Mouse (Mus musculus): ENCODE results near the gene Syn3. TPM values are rescaled to one million over a fixed set of nuclear protein-coding genes. Genes with fewer than 3 reads are reported as not detected.

Gene Syn3
- total and polyA plus RNA-seq, 2 experiments from 2014 or later, result 22.0 to 67.0 TPM

DNA sequence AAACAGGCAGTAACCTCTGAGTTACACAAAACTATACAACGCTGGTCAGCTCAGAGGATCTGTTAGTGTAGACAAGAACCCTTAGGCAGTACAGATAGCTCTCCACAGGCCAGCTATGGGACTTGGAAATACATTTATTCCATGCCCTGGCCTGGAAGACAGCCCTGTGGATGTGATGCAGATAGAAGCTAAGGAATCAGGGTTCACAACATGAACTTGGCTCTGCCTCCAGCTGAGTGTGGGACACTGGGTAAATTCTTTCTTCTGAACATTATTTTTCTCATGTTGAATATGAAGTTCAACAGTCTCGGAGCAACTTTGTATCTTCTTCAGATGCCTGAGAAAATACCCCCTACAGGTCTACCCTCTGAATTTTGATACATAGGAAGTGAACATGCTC lies 201.4 kb downstream of the Syn3 start:
- H3K27me3 ChIP-seq (ENCODE audit: insufficient read depth, low read length), result no peaks in the 10 kb centered on the region; the same call in 1 of the 2 replicates
- H3K36me3 ChIP-seq (ENCODE audit: insufficient read depth, low read length), result no peaks in the 10 kb centered on the region
- H3K9me3 ChIP-seq (ENCODE audit: low read length), result no peaks in the 10 kb centered on the region
- peaks cover 8% of the 10 kb centered on the region; the same call in 1 of the 2 replicates for H3K4me1 ChIP-seq (ENCODE audit: insufficient read depth, low read length)
- DNase-seq (ENCODE audit: low spot score) (no peak), ATAC-seq (ENCODE audit: low FRiP score) (no peak)
- H3K4me2 ChIP-seq (ENCODE audit: low read depth, low read length, poor library complexity, severe bottlenecking), result no peak overlapping the region
- H3K9ac ChIP-seq (replicated peaks; ENCODE audit: low read length, poor library complexity, severe bottlenecking), result no peak overlapping the region
- no peak overlapping the region for H3K27ac ChIP-seq (ENCODE audit: low read depth, low read length)
- H3K4me3 ChIP-seq (ENCODE audit: low read depth, low read length), result no peak overlapping the region
- TF ChIP-seq CTCF (IDR thresholded peaks at IDR 0.05), result no peak
- 88% methylated on average over 2 of the region's 2 CpGs for WGBS

DNA sequence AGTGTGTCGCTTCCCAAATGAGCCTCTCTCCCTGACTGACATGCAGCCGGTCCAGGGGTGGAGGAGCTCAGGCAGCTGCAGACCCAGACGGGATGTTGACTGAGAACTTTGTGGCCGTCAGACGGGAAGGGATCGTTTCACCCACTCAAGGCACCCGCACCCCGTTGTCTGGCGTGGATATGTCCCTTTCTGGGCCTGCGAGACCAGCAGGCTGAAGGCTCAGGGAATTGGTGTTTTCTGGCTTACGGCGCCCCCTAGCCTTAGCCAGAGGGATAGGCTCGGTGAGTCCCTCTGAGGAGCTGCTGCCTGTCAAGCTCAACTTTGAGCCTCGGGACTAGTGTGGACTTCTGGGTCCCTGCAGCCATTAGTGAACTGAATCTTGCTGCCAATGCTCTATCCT lies 202.6 kb downstream of the Syn3 start:
- peak; percentile 77 for DNase-seq (ENCODE audit: low spot score)
- H3K9me3 ChIP-seq (ENCODE audit: low read length), result no peaks in the 10 kb centered on the region
- no peaks in the 10 kb centered on the region; the same call in 1 of the 2 replicates for H3K27me3 ChIP-seq (ENCODE audit: insufficient read depth, low read length)
- H3K9ac ChIP-seq (replicated peaks; ENCODE audit: low read length, poor library complexity, severe bottlenecking), result no peak overlapping the region
- WGBS, result 7% methylated on average over 14 of the region's 14 CpGs
- peaks cover 8% of the 10 kb centered on the region; the same call in 1 of the 2 replicates for H3K4me1 ChIP-seq (ENCODE audit: insufficient read depth, low read length)
- no peak overlapping the region for H3K4me2 ChIP-seq (ENCODE audit: low read depth, low read length, poor library complexity, severe bottlenecking)
- H3K27ac ChIP-seq (ENCODE audit: low read depth, low read length), result no peak overlapping the region
- TF ChIP-seq CTCF (IDR thresholded peaks at IDR 0.05), result peak; percentile 88
- no peaks in the 10 kb centered on the region for H3K36me3 ChIP-seq (ENCODE audit: insufficient read depth, low read length)
- ATAC-seq (ENCODE audit: low FRiP score), result peak; percentile 71
- no peak overlapping the region for H3K4me3 ChIP-seq (ENCODE audit: low read depth, low read length)

DNA sequence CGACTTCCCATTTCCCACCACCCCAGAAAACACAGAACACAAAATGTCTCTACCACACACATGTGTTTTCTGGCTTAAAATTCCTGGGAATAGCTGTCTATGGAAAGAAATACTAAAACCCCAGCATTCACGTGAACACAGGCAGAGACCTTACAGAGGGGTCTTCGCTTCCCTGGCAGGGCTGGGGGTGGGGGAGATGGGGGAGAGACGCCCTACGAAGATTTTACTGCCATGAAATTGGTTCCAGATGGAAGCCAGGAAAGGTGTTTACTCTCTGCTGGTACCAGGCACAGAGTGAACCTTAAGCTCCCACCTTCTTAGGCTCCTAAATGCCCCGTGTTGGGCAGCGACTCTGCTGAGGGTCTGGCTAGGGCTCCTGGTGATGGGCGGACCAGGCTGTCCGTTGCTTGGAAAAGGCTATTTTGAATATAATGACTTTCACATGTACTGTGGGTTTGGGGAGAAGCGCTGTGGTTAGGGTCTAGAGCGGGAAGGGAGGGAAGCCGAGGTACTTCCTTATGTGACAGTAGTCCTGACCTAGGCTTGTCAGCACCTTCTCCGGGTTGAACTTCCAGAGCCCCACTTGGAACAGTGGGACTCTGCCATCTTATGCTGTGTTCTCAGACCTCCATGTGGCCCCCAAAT lies 203.1 kb downstream of the Syn3 start:
- H3K9ac ChIP-seq (replicated peaks; ENCODE audit: low read length, poor library complexity, severe bottlenecking), result no peak overlapping the region
- H3K27ac ChIP-seq (ENCODE audit: low read depth, low read length), result no peak overlapping the region
- 34% methylated on average over 13 of the region's 13 CpGs for WGBS
- no peak overlapping the region for H3K4me2 ChIP-seq (ENCODE audit: low read depth, low read length, poor library complexity, severe bottlenecking)
- H3K9me3 ChIP-seq (ENCODE audit: low read length), result no peaks in the 10 kb centered on the region
- no peak overlapping the region for H3K4me3 ChIP-seq (ENCODE audit: low read depth, low read length)
- ATAC-seq (ENCODE audit: low FRiP score) (no peak), DNase-seq (ENCODE audit: low spot score) (no peak)
- H3K36me3 ChIP-seq (ENCODE audit: insufficient read depth, low read length), result no peaks in the 10 kb centered on the region
- no peak for TF ChIP-seq CTCF (IDR thresholded peaks at IDR 0.05)
- H3K27me3 ChIP-seq (ENCODE audit: insufficient read depth, low read length), result no peaks in the 10 kb centered on the region; the same call in 1 of the 2 replicates
- H3K4me1 ChIP-seq (ENCODE audit: insufficient read depth, low read length), result peaks cover 5% of the 10 kb centered on the region; the same call in 1 of the 2 replicates

DNA sequence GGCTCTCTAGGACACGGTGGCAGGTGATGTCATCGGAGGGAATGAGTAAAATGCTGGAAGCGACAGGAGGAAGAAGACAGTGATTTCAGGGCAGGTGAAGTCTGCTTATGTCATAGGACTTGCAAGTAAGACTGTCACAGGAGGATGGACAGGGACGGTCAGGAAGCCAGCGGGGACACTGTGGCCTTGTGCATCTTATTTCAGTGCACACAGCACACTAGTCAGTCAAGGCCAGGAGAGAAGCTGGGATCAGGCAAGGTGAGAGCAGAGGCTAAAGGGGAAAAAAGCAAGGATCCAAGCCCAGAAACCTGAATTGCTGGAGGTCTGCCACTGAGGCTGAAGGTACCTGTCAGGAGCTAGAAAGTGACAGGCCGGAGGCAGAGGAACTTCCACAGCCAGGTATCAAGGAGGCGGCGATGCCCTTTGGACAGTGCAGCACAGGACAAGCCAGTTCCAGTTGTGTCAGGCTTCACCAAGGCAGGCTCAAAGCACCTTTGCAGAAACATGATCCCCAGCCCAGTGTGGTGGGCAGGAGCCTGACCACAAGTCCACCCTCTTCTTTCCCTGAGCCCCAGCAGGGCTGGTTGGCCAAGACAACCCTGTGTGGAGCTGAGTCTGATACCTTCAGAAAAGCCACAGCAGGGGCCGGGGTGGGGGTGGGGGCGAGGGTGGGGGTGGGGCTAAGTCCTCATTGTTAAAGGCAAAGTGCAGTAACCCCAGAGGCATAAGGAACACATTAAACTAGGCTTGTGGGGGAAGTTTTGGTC lies 203.9 kb downstream of the Syn3 start:
- 71% methylated on average over 10 of the region's 10 CpGs for WGBS
- DNase-seq (ENCODE audit: low spot score) (no peak), ATAC-seq (ENCODE audit: low FRiP score) (no peak)
- H3K9ac ChIP-seq (replicated peaks; ENCODE audit: low read length, poor library complexity, severe bottlenecking), result no peak overlapping the region
- H3K9me3 ChIP-seq (ENCODE audit: low read length), result no peaks in the 10 kb centered on the region
- no peak for TF ChIP-seq CTCF (IDR thresholded peaks at IDR 0.05)
- no peak overlapping the region for H3K27ac ChIP-seq (ENCODE audit: low read depth, low read length)
- no peaks in the 10 kb centered on the region; the same call in 1 of the 2 replicates for H3K27me3 ChIP-seq (ENCODE audit: insufficient read depth, low read length)
- H3K36me3 ChIP-seq (ENCODE audit: insufficient read depth, low read length), result no peaks in the 10 kb centered on the region
- H3K4me2 ChIP-seq (ENCODE audit: low read depth, low read length, poor library complexity, severe bottlenecking), result no peak overlapping the region
- no peak overlapping the region for H3K4me3 ChIP-seq (ENCODE audit: low read depth, low read length)
- H3K4me1 ChIP-seq (ENCODE audit: insufficient read depth, low read length), result no peaks in the 10 kb centered on the region

DNA sequence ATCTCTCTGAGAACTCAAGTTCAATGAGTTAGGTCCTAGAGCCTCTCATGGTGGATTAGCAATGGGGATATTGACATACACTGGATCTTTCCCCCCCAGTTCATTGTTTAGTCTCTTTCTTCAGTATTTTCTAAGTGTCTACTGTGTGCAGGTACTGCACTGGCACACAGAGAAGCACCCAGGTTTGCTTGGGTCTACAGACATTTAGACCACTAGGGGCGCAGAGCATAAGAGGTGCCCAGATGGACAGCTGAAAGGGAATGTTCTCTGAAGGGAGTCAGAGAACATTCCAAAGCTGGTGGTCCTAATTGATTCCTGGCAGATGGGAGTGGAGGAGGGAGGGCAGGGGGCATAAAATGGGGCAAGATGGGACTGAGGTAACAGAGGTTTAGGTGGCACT lies 204.8 kb downstream of the Syn3 start:
- Histone ChIP-seq H3K27me3 (ENCODE audit: insufficient read depth, low read length) (no peaks in the 10 kb centered on the region; the same call in 1 of the 2 replicates), H3K4me1 (ENCODE audit: insufficient read depth, low read length) (no peaks in the 10 kb centered on the region), H3K36me3 (ENCODE audit: insufficient read depth, low read length) (no peaks in the 10 kb centered on the region), H3K27ac (ENCODE audit: low read depth, low read length) (no peak overlapping the region), H3K4me3 (ENCODE audit: low read depth, low read length) (no peak overlapping the region), H3K9me3 (ENCODE audit: low read length) (no peaks in the 10 kb centered on the region), H3K9ac (replicated peaks; ENCODE audit: low read length, poor library complexity, severe bottlenecking) (no peak overlapping the region), H3K4me2 (ENCODE audit: low read depth, low read length, poor library complexity, severe bottlenecking) (no peak overlapping the region)
- TF ChIP-seq CTCF (IDR thresholded peaks at IDR 0.05), result peak; percentile 13; the same call in 1 of the 2 replicates
- WGBS, result 70% methylated on average over 1 of the region's 1 CpGs
- DNase-seq (ENCODE audit: low spot score), result no peak
- ATAC-seq (ENCODE audit: low FRiP score), result no peak
